Comparison of ENCODE assay signal across 19 mouse cellular contexts in genomic region chr9:22806494-22806893, GRCm38 (mm10).
DNase-seq lines count a peak whose midpoint lies in the region; ATAC-seq and TF ChIP-seq lines count a peak whose summit lies in the region.
"Had no signal": no experiment of that assay in that cellular context is flagged by ENCODE, and none has a peak within 500 bp of the region (broad histone marks: within the 10 kb centered on the region; RNA-seq: fewer than 3 reads in every experiment).

No protein-coding gene starts in this region.

- peak; percentile 39 for DNase-seq in midbrain, embryonic 11.5 days (ENCODE audit: low spot score, missing footprints)
- no peak for DNase-seq in midbrain, postnatal 0 days (ENCODE audit: low spot score)
- DNase-seq in liver, embryonic 13.5 days: no peak
- no peak for DNase-seq in liver, postnatal 0 days
- DNase-seq in left cerebral cortex, adult 2 months (ENCODE audit: extremely low spot score in 1 of 2, low spot score in 2 of 2): no peak
- DNase-seq in yolk sac, embryonic 10.5 days (ENCODE audit: low spot score): no peak
- DNase-seq in left cerebral cortex, postnatal 10 days (ENCODE audit: extremely low spot score in 1 of 2, low spot score in 2 of 2): no peak
- DNase-seq: adrenal gland, adult 2 months; adrenal gland, postnatal 25 days; cerebellum, adult 18-20 months; cerebellum, postnatal 10 days; forebrain, postnatal 0 days; gastrocnemius, postnatal 14 days; heart, postnatal 10 days; heart, postnatal 4 days had no signal

- H3K4me1 ChIP-seq in midbrain, embryonic 11.5 days (ENCODE audit: control insufficient read depth, insufficient read depth, low read length): no peaks in the 10 kb centered on the region
- H3K4me1 ChIP-seq in midbrain, postnatal 0 days (ENCODE audit: insufficient read depth, low read length): no peaks in the 10 kb centered on the region
- H3K4me1 ChIP-seq in liver, embryonic 13.5 days (replicated peaks): peaks cover 70% of the 10 kb centered on the region
- peaks cover 6% of the 10 kb centered on the region; the same call in 1 of the 2 replicates for H3K4me1 ChIP-seq in liver, postnatal 0 days (ENCODE audit: insufficient read depth)
- H3K4me1 ChIP-seq: embryonic facial prominence, embryonic 10.5 days; forebrain, embryonic 13.5 days; hindbrain, embryonic 12.5 days had no signal

- no peaks in the 10 kb centered on the region for H3K9me3 ChIP-seq in midbrain, embryonic 11.5 days (ENCODE audit: control insufficient read depth, low read length)
- no peaks in the 10 kb centered on the region for H3K9me3 ChIP-seq in midbrain, postnatal 0 days (ENCODE audit: low read length)
- H3K9me3 ChIP-seq in liver, embryonic 13.5 days (replicated peaks): no peaks in the 10 kb centered on the region
- no peaks in the 10 kb centered on the region for H3K9me3 ChIP-seq in liver, postnatal 0 days (ENCODE audit: low read length)
- H3K9me3 ChIP-seq: embryonic facial prominence, embryonic 10.5 days; forebrain, embryonic 13.5 days; heart, embryonic 10.5 days; hindbrain, embryonic 12.5 days had no signal

- no peak for TF ChIP-seq EP300 in liver, postnatal 0 days (IDR thresholded peaks at IDR 0.05; ENCODE audit: low read depth)

- no peak for ATAC-seq in midbrain, embryonic 11.5 days (ENCODE audit: low FRiP score)
- no peak for ATAC-seq in midbrain, postnatal 0 days (ENCODE audit: low FRiP score)
- peak; percentile 75 for ATAC-seq in liver, embryonic 13.5 days (ENCODE audit: low read depth)
- no peak for ATAC-seq in liver, postnatal 0 days
- ATAC-seq: forebrain, embryonic 13.5 days; forebrain, postnatal 0 days had no signal

- no peak overlapping the region for H3K9ac ChIP-seq in midbrain, embryonic 11.5 days (ENCODE audit: low read length)
- H3K9ac ChIP-seq in midbrain, postnatal 0 days (replicated peaks; ENCODE audit: low read length, poor library complexity, severe bottlenecking): no peak overlapping the region
- no peak overlapping the region for H3K9ac ChIP-seq in liver, embryonic 13.5 days
- no peak overlapping the region for H3K9ac ChIP-seq in liver, postnatal 0 days (replicated peaks)
- H3K9ac ChIP-seq: forebrain, embryonic 13.5 days; forebrain, postnatal 0 days; hindbrain, embryonic 12.5 days had no signal

- H3K36me3 ChIP-seq in midbrain, embryonic 11.5 days (ENCODE audit: control insufficient read depth, insufficient read depth, low read length): no peaks in the 10 kb centered on the region
- H3K36me3 ChIP-seq in midbrain, postnatal 0 days (ENCODE audit: insufficient read depth, low read length): no peaks in the 10 kb centered on the region
- no peaks in the 10 kb centered on the region for H3K36me3 ChIP-seq in liver, embryonic 13.5 days
- no peaks in the 10 kb centered on the region for H3K36me3 ChIP-seq in liver, postnatal 0 days (replicated peaks; ENCODE audit: insufficient read depth, low read length)
- H3K36me3 ChIP-seq: embryonic facial prominence, embryonic 10.5 days; heart, embryonic 10.5 days; hindbrain, embryonic 12.5 days had no signal

- TF ChIP-seq CTCF in midbrain, postnatal 0 days (IDR thresholded peaks at IDR 0.05): no peak
- TF ChIP-seq CTCF in liver, postnatal 0 days (IDR thresholded peaks at IDR 0.05; ENCODE audit: low read depth): no peak
- TF ChIP-seq CTCF in left cerebral cortex, adult 2 months (IDR thresholded peaks at IDR 0.05): no peak

- H3K4me3 ChIP-seq in midbrain, embryonic 11.5 days (ENCODE audit: low read depth, low read length): no peak overlapping the region
- H3K4me3 ChIP-seq in midbrain, postnatal 0 days (ENCODE audit: low read depth, low read length): no peak overlapping the region
- H3K4me3 ChIP-seq in liver, embryonic 13.5 days (replicated peaks): no peak overlapping the region
- H3K4me3 ChIP-seq in liver, postnatal 0 days (ENCODE audit: low read depth, low read length): no peak overlapping the region
- H3K4me3 ChIP-seq in left cerebral cortex, adult 2 months: no peak overlapping the region
- H3K4me3 ChIP-seq: embryonic facial prominence, embryonic 10.5 days; forebrain, embryonic 13.5 days; heart, embryonic 10.5 days; hindbrain, embryonic 12.5 days had no signal

- 81% methylated on average over 5 of the region's 5 CpGs for WGBS in midbrain, embryonic 11.5 days
- WGBS in midbrain, postnatal 0 days: 75% methylated on average over 5 of the region's 5 CpGs
- WGBS in liver, embryonic 13.5 days (ENCODE audit: insufficient replicate concordance): 15% methylated on average over 5 of the region's 5 CpGs
- WGBS in liver, postnatal 0 days (ENCODE audit: insufficient replicate concordance): 35% methylated on average over 5 of the region's 5 CpGs

- H3K4me2 ChIP-seq in midbrain, embryonic 11.5 days: no peak overlapping the region
- H3K4me2 ChIP-seq in midbrain, postnatal 0 days (ENCODE audit: low read depth, low read length, poor library complexity, severe bottlenecking): no peak overlapping the region
- H3K4me2 ChIP-seq in liver, embryonic 13.5 days: peak overlapping the region; percentile 36; the same call in 1 of the 2 replicates
- no peak overlapping the region for H3K4me2 ChIP-seq in liver, postnatal 0 days (ENCODE audit: low read depth, low read length)
- H3K4me2 ChIP-seq: forebrain, embryonic 13.5 days; hindbrain, embryonic 12.5 days had no signal

- no peak overlapping the region for H3K27ac ChIP-seq in midbrain, embryonic 11.5 days (ENCODE audit: low read depth, low read length)
- no peak overlapping the region for H3K27ac ChIP-seq in midbrain, postnatal 0 days (ENCODE audit: low read depth, low read length)
- peak overlapping the region; percentile 76 for H3K27ac ChIP-seq in liver, embryonic 13.5 days
- H3K27ac ChIP-seq in liver, postnatal 0 days (ENCODE audit: low read depth): peak overlapping the region; percentile 24; the same call in 1 of the 2 replicates
- no peak overlapping the region for H3K27ac ChIP-seq in left cerebral cortex, adult 2 months
- H3K27ac ChIP-seq: embryonic facial prominence, embryonic 10.5 days; forebrain, embryonic 13.5 days; heart, embryonic 10.5 days; hindbrain, embryonic 12.5 days had no signal

- intact Hi-C loops in left cerebral cortex, adult 2 months (cut with DNase I): no loop called here
- intact Hi-C loops in left cerebral cortex, postnatal 10 days (cut with DNase I): no loop called here

- no peaks in the 10 kb centered on the region for H3K27me3 ChIP-seq in midbrain, embryonic 11.5 days (ENCODE audit: control insufficient read depth, insufficient read depth, low read length)
- H3K27me3 ChIP-seq in midbrain, postnatal 0 days (ENCODE audit: insufficient read depth, low read length): no peaks in the 10 kb centered on the region
- H3K27me3 ChIP-seq in liver, embryonic 13.5 days: no peaks in the 10 kb centered on the region
- no peaks in the 10 kb centered on the region for H3K27me3 ChIP-seq in liver, postnatal 0 days (ENCODE audit: insufficient read depth, low read length)
- H3K27me3 ChIP-seq: forebrain, embryonic 13.5 days; hindbrain, embryonic 12.5 days had no signal

Comparison
In these comparisons a context has a peak if more than half of its experiments do, and no peak if none do; other contexts are left out.
1. H3K27ac ChIP-seq: peak in liver, embryonic 13.5 days (single experiment) and liver, postnatal 0 days (single experiment); none in midbrain, embryonic 11.5 days (single experiment), midbrain, postnatal 0 days (single experiment) and left cerebral cortex, adult 2 months (single experiment).